Mouse (Mus musculus): Measurements from ENCODE around the gene Dhx34.
A peak's percentile ranks its signal among the peaks of the same experiment; 100 is the strongest.

Gene Dhx34

DNA sequence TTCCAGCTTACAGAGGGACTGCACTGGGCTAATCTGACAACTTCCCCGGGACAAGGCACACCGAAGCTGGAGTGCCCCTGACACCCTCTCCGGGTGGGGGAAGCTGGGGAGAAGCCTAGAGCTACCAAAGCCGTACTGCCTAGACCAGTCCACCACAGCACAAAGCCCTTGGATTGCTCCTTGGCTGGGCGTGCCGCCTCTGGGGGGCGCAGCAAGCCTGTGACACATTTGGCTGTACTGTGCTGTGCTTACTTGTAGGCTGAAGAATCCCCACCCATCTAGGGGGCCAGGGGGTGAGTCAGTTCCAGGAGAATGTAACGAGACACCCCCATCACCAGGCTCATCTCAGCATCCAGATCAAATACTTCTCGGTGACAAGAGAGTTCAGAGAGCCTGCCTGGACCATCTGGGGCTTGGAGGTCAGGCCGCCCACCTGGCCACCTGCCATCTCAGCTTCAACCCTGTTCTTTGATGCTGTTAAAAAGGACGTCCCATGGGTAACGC, 10.9 kb downstream of the Dhx34 start:
- DNase-seq (ENCODE audit: low read depth, low spot score): no peak

DNA sequence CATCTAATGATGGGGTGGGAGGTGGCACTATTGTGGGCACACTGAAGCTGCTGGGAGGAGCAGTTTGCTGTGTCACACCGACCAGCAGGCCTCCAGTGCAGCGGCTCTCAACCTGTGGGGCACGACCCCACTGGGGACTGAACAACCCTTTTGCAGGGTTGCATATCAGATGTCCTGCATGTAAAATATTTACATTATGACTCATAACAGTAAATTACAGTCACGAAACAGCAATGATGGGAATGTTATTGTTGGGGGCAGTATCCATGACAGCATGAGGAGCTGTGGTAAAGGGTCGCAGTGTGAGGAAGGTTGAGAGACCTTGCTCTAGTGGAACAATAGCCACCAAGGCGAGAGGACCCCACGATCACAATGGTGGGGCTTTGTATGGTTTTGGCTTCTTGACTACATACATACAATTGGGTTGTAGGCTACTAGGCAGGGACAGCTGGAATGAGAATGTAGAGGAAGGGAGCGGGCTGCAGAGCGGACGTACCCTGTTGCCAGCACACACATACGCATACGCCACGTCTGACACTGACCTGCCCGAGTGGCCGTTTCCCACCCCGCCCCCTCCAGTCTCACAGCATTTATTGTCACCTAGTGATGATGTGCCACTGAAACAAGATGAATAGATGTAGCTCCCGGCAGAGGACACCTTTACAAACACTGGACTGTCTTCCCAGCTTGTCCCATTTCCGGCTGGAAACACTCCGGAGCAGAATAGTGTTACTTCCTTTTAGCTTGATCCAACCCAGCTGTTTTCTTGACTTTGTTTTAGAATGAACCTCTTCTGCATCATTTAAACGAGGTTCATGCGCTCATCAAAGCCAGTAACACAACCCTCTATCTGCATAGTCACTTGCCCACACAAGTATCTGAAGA, 12.8 kb downstream of the Dhx34 start:
- DNase-seq (ENCODE audit: low read depth, low spot score): no peak

DNA sequence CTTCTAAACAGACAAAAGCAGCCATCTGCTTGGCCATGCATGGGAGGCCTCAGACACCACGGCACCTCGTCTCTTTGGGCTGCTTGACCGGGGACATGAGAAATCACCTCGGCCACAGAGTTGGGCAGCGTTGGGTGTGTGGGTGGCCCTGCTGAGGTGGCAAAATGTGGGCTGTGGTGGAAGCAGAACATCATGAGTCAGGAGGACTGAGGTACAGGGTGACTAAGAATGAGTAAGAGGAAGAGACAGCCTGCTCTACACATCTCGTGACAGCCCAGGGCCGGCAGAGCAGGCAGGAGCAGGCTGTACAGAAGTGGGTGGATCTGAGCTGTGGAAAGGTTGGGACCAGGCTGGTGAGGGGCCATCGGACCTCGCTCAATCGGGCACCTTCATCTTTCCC, 14.3 kb downstream of the Dhx34 start:
- no peak for DNase-seq (ENCODE audit: low read depth, low spot score)

DNA sequence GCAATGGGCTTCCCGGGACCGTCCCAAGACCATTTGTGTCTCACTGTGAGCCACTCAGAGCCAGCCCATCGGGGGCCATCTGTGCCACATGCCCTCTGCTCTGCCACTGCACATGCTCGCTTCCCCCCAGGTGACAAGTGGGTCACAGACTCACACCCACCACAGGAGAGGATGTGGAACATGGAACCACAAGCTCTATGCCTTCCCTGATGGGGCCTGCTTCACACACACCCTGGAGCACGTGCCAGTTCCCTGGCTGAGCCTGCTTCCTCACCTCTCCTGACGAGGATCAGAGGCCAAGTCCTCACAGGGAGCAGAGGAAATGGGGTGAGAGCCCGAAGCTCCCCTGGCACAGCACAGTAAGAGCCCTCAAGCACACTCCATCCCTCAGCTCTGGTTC, 14.8 kb downstream of the Dhx34 start:
- no peak for DNase-seq (ENCODE audit: low read depth, low spot score)

DNA sequence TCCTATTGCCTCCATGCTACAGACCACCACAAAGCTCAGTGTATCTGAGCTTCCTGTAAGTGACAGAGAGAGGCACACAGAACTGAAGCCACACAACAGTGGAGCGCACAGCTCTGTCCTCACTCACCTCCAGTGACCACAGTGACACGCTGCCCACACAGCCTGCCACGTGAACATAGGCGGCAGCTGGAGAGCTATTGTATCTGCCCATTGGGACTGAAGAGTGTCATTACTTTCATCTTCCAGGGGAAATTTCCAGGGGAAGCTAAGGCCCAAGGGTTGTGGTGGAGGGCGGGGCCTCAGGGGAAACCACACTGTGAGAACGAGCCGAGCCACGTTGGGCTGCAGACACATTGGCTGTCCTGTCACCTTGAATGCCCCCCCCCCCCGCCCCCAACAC, 17.0 kb downstream of the Dhx34 start:
- DNase-seq (ENCODE audit: low read depth, low spot score): no peak

DNA sequence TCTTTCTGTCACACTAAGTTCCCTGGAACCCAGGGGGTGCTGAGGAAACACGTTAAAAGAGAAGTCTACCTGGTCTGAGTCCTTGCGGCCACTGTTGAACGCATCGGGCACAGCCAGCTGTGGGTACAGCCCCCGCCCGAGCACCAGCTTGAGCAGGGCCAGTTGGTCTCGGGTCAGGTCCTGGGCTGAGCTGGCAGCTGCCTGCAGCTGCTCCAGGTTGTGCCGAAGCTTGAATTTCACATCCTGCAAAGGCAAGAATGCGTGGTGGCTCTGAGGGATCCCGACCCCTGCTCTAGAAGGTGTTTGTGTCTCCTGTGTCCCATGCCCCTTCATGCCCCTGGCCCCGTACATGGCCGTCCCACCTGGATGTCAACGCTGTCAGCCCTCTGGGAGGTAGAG, 18.3 kb downstream of the Dhx34 start:
- no peak for DNase-seq (ENCODE audit: low read depth, low spot score)

DNA sequence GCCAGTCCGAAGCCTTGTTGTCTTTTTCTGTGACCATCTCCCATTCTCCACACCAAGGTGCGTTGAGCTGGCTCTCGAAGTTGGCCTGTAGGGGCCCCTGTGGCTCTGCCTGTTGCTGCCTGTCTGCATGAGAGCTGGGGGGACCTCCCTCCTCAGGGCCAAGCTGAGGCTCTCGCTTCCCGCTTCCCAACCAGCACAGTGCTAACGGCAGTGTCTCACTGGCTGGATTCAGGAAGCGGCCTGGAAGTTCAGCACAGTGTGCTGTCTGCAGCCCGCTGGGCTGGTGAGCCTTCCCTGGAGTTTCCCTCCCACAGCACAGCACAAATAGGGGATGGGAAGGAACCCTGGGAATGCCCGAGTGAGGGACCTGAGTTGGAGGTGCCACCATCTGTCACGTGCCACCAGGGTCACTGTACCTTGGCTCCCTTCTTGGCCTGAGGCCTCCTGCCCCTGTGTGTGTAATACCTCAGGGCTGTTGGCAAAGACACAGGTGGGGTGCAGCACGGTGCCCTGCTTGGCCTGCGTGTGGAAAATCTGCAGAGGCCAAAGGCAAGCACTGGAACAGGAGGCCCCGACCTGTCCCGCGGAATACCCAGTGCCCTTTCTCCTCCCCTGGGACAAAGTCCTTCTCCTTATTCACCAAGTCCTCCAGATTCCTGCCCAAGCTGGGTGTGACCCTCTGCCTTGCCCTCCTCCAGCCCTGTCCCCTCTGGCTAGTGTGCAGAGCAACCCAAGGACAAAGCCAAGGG, 18.9 kb downstream of the Dhx34 start:
- DNase-seq (ENCODE audit: low read depth, low spot score): no peak

DNA sequence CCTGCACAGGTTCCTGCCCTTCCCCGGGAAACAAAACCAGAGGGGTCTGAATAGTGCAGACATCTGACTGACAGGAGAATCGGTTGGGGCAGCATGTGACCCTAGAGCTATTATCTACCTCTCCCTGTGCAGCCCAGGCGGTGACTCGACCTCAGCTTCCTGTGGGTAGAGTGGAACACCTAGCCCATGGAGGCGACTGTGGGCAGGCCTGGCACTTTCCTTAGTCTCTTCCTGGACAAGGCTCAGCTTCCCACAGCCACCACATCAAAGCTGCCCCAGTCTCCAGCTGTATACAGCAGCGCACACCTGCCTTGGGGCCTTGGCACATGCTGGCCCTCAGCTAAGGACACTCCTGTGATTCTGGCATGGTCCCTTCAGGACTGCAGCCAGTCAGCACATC, 20.7 kb downstream of the Dhx34 start:
- DNase-seq (ENCODE audit: low read depth, low spot score): no peak

DNA sequence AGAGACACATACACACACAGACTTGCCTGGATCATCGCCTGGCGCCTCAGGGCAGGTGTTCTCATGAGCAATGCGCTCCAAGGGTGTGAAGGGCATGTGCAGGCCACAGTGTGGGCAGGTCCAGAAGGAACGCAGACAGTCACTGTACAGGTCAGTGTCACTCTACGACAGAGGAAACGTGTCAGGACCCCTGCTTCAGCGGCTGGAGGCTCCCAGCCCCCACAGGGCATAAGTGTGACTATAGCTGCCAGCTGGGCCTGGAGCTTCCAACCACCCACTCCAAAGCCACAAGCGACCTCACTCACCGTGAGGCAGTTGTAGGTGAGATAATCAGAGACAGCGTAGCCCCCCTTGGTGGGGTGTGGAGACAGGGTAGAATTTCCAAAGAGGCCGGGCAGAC, 23.3 kb downstream of the Dhx34 start:
- DNase-seq (ENCODE audit: low read depth, low spot score): no peak

DNA sequence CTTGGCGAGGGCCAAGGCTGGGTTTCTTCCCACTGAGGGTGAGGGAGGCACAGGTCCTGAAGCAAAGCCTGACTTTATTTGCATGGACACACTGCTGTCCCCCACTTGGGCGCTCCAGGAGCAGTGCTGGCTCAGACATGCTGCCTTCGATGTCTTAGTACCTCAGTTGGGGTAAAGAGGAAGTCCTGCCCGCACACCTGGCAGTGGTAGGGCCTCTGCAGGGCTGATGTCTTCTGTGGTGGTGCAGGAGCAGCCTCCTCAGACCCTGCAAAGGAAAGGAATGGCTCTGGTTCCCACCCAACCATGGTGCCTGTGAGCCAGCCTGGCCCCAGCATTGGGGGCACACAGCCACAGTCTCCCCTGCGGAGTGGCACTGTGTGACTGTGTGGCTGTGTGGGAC, 24.7 kb downstream of the Dhx34 start:
- DNase-seq (ENCODE audit: low read depth, low spot score): no peak

DNA sequence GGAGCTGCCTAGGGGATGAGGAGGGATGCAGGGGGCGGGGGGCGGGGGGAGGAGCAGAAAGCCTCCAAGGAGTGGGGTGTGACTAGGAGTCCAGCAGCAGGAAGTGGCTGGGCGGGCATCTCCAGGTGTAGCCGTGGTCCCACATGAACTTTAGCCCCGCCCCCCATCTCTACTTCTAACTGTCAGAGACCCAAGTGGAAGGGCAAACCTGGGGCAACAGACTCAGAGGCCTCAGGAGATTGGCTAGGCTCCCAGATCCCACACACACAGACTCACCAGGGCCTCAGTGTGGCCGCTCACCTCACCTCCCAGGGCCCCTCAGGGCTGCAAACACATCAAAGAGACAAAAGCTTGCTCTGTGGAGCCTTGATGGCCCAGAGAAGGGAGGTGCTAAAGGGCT, 25.2 kb downstream of the Dhx34 start:
- no peak for DNase-seq (ENCODE audit: low read depth, low spot score)

DNA sequence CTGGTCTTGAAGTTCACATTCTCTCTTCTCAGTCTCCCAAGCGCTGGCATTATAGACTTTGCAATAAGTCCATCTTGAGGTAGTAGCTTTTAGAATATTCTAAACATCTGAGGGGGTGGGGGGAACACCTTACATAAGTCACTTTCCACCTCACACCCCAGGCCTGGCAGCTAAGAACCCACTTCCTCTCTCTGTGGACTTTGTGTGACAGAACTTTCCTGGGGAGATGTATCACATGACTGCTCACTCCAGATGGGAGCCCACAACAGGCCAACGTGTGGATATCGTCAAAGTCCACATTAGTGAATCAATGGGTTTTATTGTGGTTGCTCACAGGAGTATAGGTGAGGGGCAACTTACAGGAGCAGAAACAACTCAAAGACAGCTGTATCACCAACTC, 28.1 kb downstream of the Dhx34 start:
- no peak for DNase-seq (ENCODE audit: low read depth, low spot score)

DNA sequence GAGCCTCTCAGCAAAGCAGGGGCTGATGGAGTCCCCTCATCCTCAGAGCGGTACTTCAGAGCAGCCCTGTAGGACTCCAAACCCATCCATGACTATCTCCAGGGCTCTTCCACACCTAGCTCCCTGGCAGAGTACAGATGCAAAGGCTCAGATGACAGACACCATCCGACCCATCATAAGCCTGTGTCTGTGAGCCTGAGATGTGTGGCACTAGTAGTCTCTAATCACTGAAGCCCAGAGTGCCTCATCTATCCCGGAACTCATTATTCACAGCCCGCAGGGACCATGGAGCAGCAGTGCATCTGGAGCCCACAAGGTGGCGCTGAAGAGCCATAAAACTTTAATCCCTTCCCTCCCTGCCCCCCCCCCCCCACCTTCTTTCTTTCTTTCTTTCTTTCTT, 29.5 kb downstream of the Dhx34 start:
- peak; percentile 48 for DNase-seq (ENCODE audit: low read depth, low spot score)

DNA sequence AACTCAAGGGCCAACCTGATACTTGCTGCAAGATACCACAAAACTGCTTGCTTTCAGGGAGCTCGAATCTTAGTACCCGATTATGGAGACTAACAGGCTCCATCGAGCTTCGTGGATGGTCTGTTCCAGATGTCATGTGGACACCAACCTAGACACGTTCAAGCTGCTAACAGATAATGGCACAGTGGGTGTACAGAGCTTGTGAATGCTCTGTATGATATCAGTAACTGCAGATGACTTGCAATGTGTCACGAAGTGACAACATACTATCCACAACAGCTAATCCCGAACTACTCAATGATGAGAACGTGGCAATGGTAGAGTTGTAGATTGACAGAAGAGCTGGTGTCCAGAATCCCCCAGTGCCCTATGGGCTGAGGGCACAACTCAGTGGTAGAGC, 34.3 kb downstream of the Dhx34 start:
- no peak for DNase-seq (ENCODE audit: low read depth, low spot score)

DNA sequence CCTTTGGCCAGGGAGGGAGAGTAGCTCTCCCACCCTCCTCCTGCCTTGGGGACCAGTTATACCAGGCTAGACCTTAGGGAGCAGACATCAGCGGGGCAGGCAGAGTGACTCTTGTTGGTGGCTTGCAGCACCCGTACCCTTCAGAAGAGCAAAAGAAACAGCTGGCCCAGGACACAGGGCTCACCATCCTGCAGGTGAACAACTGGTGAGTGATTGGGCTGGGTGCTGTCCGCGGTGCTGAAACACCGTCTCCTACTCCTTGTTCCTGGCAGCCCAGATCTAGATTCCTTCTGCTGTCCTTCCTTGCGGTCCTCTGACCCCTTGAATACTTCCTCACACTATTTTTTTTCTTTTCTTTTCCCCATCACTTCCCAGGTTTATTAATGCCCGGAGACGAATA, 38.2 kb downstream of the Dhx34 start:
- DNase-seq (ENCODE audit: low read depth, low spot score): no peak

DNA sequence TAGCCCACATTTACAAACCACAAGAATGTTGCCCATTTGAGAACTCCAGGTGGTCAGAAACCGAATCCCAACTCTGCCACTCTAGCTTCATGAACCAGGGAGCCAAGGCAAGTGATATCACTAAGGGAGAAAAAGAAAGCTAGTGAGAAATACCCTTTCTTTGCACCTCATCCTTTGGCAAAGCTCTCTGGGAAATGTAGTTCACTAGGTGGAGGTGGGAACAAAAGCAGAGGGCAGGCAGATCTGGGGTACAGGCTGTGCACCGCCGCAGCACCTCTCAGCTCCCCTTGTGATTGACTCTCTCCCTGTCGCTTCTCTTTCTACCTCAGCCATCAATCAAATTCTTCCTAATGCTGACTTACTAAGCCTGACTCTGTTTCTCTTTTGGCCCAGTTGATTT, 43.7 kb downstream of the Dhx34 start:
- DNase-seq (ENCODE audit: low read depth, low spot score): no peak

DNA sequence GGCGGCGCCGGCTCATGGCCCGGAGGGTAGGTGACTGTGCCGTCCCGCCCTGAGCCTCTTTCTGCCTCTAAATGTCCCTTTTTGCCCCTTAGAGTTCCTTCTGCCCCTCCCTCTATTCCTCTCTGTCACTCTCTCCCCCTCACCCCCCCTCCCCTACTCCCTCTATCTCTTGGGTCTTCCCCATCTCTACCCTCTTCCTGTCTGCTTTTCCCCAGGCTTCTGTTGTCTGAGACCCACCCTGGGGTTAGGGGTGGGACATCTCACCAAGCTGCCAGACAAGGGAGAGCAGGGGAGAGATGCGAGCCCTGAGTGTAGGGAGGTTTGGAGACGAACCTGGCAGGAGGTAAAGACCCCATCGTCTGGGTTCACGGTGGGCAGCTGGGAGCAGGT, 46.3 kb downstream of the Dhx34 start:
- DNase-seq (ENCODE audit: low read depth, low spot score): no peak

DNA sequence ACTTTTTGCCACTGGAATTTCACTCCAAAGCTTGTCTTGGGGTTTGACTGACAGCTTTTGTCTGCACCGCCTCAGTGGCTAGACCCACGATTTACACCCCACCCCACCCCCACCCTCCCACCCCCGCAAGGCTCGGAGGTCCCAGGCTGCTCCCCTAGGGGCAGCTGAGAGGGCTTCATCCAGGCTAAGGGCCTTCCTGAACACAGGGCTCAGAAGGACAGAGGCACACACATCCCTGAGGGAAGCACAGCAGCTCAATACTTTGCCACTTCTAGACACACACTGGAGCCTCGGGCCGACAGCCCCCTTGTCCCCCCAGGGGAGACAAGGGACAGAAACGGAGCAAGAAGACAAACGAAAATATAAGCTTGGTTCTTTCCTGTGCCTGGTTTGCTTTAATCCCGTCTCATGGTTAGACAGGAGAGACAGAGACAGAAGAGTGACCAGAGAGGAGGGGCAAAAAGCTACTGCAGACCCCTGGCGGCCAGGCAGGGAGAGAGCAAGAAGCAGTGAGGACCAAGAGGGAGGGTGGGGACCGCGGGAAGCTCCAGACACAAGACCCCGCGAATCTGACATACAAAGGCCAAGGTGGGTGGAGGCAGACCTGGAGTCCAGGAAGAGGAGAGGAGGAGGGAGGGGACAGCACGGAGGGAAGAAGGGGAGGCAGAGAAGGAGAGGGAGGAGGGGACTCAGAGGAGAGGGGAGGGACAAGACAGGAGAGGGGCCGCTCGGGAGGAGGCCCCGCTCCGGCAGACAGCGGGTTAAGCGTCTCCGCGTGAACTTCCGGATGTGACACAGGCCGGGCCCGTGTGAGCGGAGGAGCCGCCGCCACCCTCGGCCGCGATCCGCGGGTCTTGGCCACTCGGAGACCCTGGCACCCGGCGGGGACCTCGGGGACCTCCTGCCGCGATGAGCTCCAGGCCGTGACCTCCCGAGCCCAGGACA, 47.0 kb downstream of the Dhx34 start, which contains the start of gene Meis3:
Gene Meis3 (plus strand): TSS at position 494 of the 945 bp plus-strand sequence.
- no peak for DNase-seq (ENCODE audit: low read depth, low spot score)

DNA sequence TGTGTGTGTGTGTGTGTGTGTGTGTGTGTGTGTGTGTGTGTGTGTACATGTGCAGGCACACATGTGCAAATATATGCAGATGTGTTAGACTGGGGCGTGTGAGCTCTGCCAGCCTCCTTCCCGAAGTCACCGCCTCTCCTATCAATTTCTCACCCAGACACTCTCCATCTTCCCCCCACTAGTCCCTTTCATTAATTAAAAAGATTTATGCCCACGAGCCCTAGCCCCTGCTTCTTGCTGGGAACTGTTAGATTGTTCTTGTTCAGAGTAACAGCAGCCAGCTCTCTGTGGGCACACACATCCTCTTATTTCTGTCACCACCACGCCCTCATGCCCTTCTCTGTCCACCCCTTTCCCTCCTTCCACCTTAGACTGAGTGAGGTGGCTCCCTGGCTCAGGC, 48.7 kb downstream of the Dhx34 start:
- DNase-seq (ENCODE audit: low read depth, low spot score): no peak

DNA sequence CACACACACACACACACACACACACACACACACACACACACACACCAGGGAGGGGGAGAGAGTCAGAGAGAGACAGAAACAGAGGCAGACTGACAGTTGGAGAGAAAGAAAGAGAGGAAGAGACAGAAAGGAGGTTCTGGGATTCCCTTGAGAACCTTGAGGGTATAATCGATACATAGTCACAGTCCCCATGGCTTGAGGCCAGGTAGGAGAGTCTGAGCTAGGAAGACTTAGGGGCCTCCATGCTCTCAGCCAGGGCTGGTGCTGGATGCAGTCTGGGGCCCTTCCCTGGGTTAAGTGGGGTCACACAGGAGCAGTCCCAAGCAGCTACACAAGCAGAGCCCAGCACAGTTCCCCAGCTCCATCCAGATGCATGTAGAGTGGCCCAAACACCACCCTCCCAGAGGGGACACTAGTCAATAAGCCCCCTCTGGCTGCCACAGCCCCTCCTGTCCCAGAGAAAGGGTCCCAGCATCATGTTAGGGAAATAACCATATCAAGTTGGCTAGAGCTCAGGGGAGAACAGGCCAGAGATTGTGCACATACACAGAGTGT, 49.2 kb downstream of the Dhx34 start:
- no peak for DNase-seq (ENCODE audit: low read depth, low spot score)

DNA sequence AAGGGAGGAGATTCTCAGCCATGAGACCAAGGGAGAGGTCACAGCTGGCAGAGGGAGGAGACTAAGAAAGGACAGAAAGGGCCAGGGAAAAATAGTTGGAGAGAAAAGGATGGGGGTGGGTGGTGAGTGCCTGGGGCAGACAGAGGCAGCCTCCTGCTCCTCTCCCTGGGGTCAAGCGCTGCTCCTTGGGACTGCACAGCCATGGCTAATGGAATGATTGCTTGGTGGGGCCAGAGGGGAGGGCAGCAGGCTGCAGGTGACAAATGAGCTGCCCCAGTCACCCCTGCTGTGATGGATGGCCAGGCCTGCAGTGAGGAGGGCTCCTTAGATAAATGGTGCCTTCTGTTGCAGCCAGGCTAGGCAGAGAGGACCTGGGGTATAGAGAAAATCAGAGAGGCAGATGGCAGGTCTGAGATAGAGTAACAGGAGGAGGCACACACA, 49.7 kb downstream of the Dhx34 start:
- DNase-seq (ENCODE audit: low read depth, low spot score): no peak
